Mouse (Mus musculus): Measurements from ENCODE around the gene Phf19. TPM values are rescaled to one million over a fixed set of nuclear protein-coding genes. Genes with fewer than 3 reads are reported as not detected.

Gene Phf19
- polyA plus RNA-seq, 1 experiment: 0.21 TPM

DNA sequence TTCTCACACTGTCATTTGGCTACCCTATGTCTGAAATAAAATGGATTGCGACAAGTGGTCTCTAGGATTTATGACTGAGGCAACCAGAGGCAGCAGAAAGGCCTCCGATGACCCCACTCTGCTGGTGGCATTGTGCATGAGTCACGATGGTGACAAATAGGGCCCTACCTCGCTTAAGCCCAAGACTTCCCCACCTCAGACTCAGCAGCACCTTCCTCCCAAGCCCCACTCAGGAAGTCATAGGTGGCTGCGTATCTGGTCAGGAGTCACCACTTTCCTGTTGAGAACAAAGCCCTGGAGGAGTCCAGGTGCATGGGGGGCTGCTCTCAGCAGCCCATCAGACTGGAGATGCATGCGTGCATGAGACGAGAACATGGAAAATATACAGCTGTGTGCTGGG is 44.8 kb upstream of the Phf19 start:
- Histone ChIP-seq H3K4me3 (ENCODE audit: control insufficient read depth, low read depth, low read length) (no peak overlapping the region), H3K27me3 (ENCODE audit: control insufficient read depth, insufficient read depth, low read length) (no peaks in the 10 kb centered on the region), H3K4me1 (ENCODE audit: control insufficient read depth, insufficient read depth, low read length) (peaks cover 6% of the 10 kb centered on the region), H3K27ac (ENCODE audit: control insufficient read depth, insufficient read depth, low read depth, low read length) (no peak overlapping the region), H3K36me3 (ENCODE audit: control insufficient read depth, insufficient read depth, low read length) (no peaks in the 10 kb centered on the region)
- TF ChIP-seq POLR2A (IDR thresholded peaks at IDR 0.05; ENCODE audit: control insufficient read depth, low read depth, low read length) (no peak), CTCF (IDR thresholded peaks at IDR 0.05; ENCODE audit: control insufficient read depth, insufficient read depth, insufficient replicate concordance, low read depth, low read length) (no peak)

GRCm38 (mm10) chr2:34958036-34958435 is 44.2 kb upstream of the Phf19 start:
- TF ChIP-seq CTCF (IDR thresholded peaks at IDR 0.05; ENCODE audit: control insufficient read depth, insufficient read depth, insufficient replicate concordance, low read depth, low read length) (no peak), POLR2A (IDR thresholded peaks at IDR 0.05; ENCODE audit: control insufficient read depth, low read depth, low read length) (no peak)

GRCm38 (mm10) chr2:34957405-34957804 is 43.6 kb upstream of the Phf19 start:
- Histone ChIP-seq H3K4me1 (ENCODE audit: control insufficient read depth, insufficient read depth, low read length) (no peaks in the 10 kb centered on the region; the same call in 1 of the 2 replicates), H3K4me3 (ENCODE audit: control insufficient read depth, low read depth, low read length) (no peak overlapping the region)
- TF ChIP-seq CTCF (IDR thresholded peaks at IDR 0.05; ENCODE audit: control insufficient read depth, insufficient read depth, insufficient replicate concordance, low read depth, low read length): no peak
- no peak for TF ChIP-seq POLR2A (IDR thresholded peaks at IDR 0.05; ENCODE audit: control insufficient read depth, low read depth, low read length)

More at GRCm38 (mm10) chr2:34958036-34958435, 44.2 kb upstream of the Phf19 start:
- H3K27ac ChIP-seq (ENCODE audit: control insufficient read depth, insufficient read depth, low read depth, low read length): no peak overlapping the region
- no peak overlapping the region for H3K4me3 ChIP-seq (ENCODE audit: control insufficient read depth, low read depth, low read length)
- no peaks in the 10 kb centered on the region for H3K36me3 ChIP-seq (ENCODE audit: control insufficient read depth, insufficient read depth, low read length)
- no peaks in the 10 kb centered on the region for H3K27me3 ChIP-seq (ENCODE audit: control insufficient read depth, insufficient read depth, low read length)
- H3K4me1 ChIP-seq (ENCODE audit: control insufficient read depth, insufficient read depth, low read length): peaks cover under 1% of the 10 kb centered on the region; the same call in 1 of the 2 replicates

DNA sequence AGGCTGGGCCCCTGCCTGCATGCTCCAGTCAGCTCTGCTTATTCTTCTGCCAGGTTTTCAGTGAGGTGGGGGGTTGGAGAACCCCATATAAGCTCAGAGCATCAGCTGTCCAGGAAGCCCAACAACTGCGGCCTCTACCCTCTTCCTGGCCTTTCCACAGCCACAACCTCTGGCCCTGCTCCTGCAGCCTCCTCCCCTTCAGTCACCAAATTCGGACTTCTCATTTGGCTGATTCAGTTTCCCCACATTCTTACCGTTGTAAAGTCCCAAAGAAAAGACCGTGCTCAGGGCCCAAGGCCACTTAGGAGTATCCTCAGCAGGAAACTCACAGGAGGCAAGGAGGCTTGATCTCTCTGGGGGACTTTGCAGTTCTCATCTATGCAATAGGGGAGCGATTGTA is 43.1 kb upstream of the Phf19 start:
- Histone ChIP-seq H3K27me3 (ENCODE audit: control insufficient read depth, insufficient read depth, low read length) (no peaks in the 10 kb centered on the region), H3K4me1 (ENCODE audit: control insufficient read depth, insufficient read depth, low read length) (no peaks in the 10 kb centered on the region; the same call in 1 of the 2 replicates), H3K36me3 (ENCODE audit: control insufficient read depth, insufficient read depth, low read length) (no peaks in the 10 kb centered on the region), H3K27ac (ENCODE audit: control insufficient read depth, insufficient read depth, low read depth, low read length) (no peak overlapping the region), H3K4me3 (ENCODE audit: control insufficient read depth, low read depth, low read length) (no peak overlapping the region)
- no peak for TF ChIP-seq CTCF (IDR thresholded peaks at IDR 0.05; ENCODE audit: control insufficient read depth, insufficient read depth, insufficient replicate concordance, low read depth, low read length)
- TF ChIP-seq POLR2A (IDR thresholded peaks at IDR 0.05; ENCODE audit: control insufficient read depth, low read depth, low read length): no peak

More at GRCm38 (mm10) chr2:34957405-34957804, 43.6 kb upstream of the Phf19 start:
- H3K27me3 ChIP-seq (ENCODE audit: control insufficient read depth, insufficient read depth, low read length): no peaks in the 10 kb centered on the region
- no peaks in the 10 kb centered on the region for H3K36me3 ChIP-seq (ENCODE audit: control insufficient read depth, insufficient read depth, low read length)
- no peak overlapping the region for H3K27ac ChIP-seq (ENCODE audit: control insufficient read depth, insufficient read depth, low read depth, low read length)

- TF ChIP-seq POLR2A (IDR thresholded peaks at IDR 0.05; ENCODE audit: control insufficient read depth, low read depth, low read length): no peak
- TF ChIP-seq CTCF (IDR thresholded peaks at IDR 0.05; ENCODE audit: control insufficient read depth, insufficient read depth, insufficient replicate concordance, low read depth, low read length): no peak
- H3K4me1 ChIP-seq (ENCODE audit: control insufficient read depth, insufficient read depth, low read length): no peaks in the 10 kb centered on the region
- H3K4me3 ChIP-seq (ENCODE audit: control insufficient read depth, low read depth, low read length): no peak overlapping the region
- H3K36me3 ChIP-seq (ENCODE audit: control insufficient read depth, insufficient read depth, low read length): no peaks in the 10 kb centered on the region
- no peaks in the 10 kb centered on the region for H3K27me3 ChIP-seq (ENCODE audit: control insufficient read depth, insufficient read depth, low read length)
- H3K27ac ChIP-seq (ENCODE audit: control insufficient read depth, insufficient read depth, low read depth, low read length): no peak overlapping the region
Observed at GRCm38 (mm10) chr2:34954344-34954743, 40.5 kb upstream of the Phf19 start.

DNA sequence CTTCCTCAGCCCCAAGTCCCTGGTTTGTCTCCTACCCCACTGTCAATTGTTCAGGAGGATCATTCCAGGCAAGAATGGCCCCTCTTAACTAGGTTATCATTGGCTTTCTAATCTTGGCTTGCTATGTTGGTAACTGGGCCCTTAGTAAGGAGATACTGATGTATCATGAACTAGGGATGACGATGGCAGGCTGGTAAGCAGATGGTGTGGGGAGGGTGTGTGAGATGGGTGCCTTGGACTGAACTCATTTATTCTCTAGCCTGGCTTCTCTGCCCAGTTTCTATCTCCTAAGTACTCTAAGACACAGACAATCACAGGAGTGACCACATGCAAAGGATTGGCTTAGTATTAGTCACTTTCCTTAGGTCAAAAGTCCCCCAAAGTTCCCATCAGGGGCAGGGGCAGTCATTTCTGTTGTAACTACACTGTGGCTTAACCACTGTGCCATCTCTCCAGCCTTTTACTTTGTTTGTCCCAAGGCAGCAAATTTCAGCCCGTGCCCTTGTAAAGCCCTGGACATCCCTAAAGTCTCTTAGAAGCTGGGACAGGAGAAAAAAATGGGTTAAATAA is 39.8 kb upstream of the Phf19 start:
- no peaks in the 10 kb centered on the region for H3K27me3 ChIP-seq (ENCODE audit: control insufficient read depth, insufficient read depth, low read length)
- H3K36me3 ChIP-seq (ENCODE audit: control insufficient read depth, insufficient read depth, low read length): no peaks in the 10 kb centered on the region
- TF ChIP-seq POLR2A (IDR thresholded peaks at IDR 0.05; ENCODE audit: control insufficient read depth, low read depth, low read length): no peak
- TF ChIP-seq CTCF (IDR thresholded peaks at IDR 0.05; ENCODE audit: control insufficient read depth, insufficient read depth, insufficient replicate concordance, low read depth, low read length): no peak
- no peak overlapping the region for H3K27ac ChIP-seq (ENCODE audit: control insufficient read depth, insufficient read depth, low read depth, low read length)
- no peaks in the 10 kb centered on the region for H3K4me1 ChIP-seq (ENCODE audit: control insufficient read depth, insufficient read depth, low read length)
- H3K4me3 ChIP-seq (ENCODE audit: control insufficient read depth, low read depth, low read length): peak overlapping the region; percentile 47

GRCm38 (mm10) chr2:34953018-34953417 is 39.2 kb upstream of the Phf19 start:
- Histone ChIP-seq H3K27ac (ENCODE audit: control insufficient read depth, insufficient read depth, low read depth, low read length) (no peak overlapping the region), H3K27me3 (ENCODE audit: control insufficient read depth, insufficient read depth, low read length) (no peaks in the 10 kb centered on the region), H3K36me3 (ENCODE audit: control insufficient read depth, insufficient read depth, low read length) (no peaks in the 10 kb centered on the region), H3K4me3 (ENCODE audit: control insufficient read depth, low read depth, low read length) (peak overlapping the region; percentile 47), H3K4me1 (ENCODE audit: control insufficient read depth, insufficient read depth, low read length) (no peaks in the 10 kb centered on the region)
- TF ChIP-seq POLR2A (IDR thresholded peaks at IDR 0.05; ENCODE audit: control insufficient read depth, low read depth, low read length) (no peak), CTCF (IDR thresholded peaks at IDR 0.05; ENCODE audit: control insufficient read depth, insufficient read depth, insufficient replicate concordance, low read depth, low read length) (no peak)
